Mouse (Mus musculus) left cerebral cortex, adult 2 months (tissue): ENCODE measurements around the gene Cspg5. TPM values are rescaled to one million over a fixed set of nuclear protein-coding genes. Genes with fewer than 3 reads are reported as not detected.

Experiments used
- DNase-seq, 2 experiments: peaks; one replicate each; pipeline ENCODE4 v3.0.0; 2021 to 2022; ENCODE audit warnings: low spot score in 2 of 2, mixed read lengths in 1 of 2; ENCODE audit errors: extremely low spot score in 1 of 2
- H3K27ac ChIP-seq: fragments of 200-600 bp; 2 replicates; pipeline ENCODE4 v1.8.1; 2022
- H3K4me3 ChIP-seq: fragments of 200-600 bp; 2 replicates; pipeline ENCODE4 v1.8.1; 2022
- CTCF ChIP-seq: fragments of 200-600 bp; IDR thresholded peaks from 2 replicates; pipeline ENCODE4 v1.8.1; 2022; ENCODE audit warnings: antibody characterized with exemption, mild to moderate bottlenecking, moderate library complexity
- intact Hi-C: fragments of 180-260 bp; cut with DNase I; formaldehyde crosslinking; loops from one replicate; pipeline ENCODE4 v1.15.1; 2025
- microRNA-seq, 2 experiments: library from miRNA; unstranded; fragments of <30 nt; microRNA quantifications; one replicate each; pipeline ENCODE4 v1.2.0; 2021
- total RNA-seq, 2 experiments: library from RNA; stranded (reverse); gene quantifications; 2 replicates each; pipeline ENCODE4 v1.2.3; 2021

The Cspg5 gene
- total RNA-seq, 2 experiments from 2014 or later: 352 to 356 TPM

- intact Hi-C loops: loop anchor here (2.0 to 5.0 kb wide), 3 partner anchors 49 to 123 kb away; no protein-coding TSS in a partner anchor
- H3K27ac ChIP-seq: peak overlapping the region; percentile 90
- DNase-seq: peak; percentile 25 to 49
- no peak for TF ChIP-seq CTCF
- H3K4me3 ChIP-seq: peak overlapping the region; percentile 41
Observed at GRCm38 (mm10) chr9:110293873-110294415, 50.4 kb downstream of the Cspg5 start.

DNA sequence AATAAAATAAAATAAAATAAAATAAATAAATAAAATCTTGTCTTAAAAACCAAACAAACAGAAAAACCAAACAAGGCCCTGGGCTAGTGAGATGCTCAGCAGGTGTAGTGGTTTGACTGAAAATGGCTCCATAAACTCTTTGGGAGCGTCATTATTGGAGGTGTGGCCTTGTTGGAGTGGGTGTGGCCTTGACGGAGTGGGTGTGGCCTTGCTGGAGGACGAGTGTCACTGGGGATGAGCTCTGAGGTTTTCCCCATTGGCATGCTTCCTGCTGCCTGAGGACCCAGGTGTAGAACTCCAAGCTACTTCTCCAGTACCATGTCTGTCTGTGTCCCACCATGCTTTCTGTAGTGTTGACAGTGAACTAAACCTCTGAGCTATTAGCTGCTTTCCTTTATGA, 51.2 kb downstream of the Cspg5 start:
- no peak for TF ChIP-seq CTCF

GRCm38 (mm10) chr9:110296867-110297627, 53.5 kb downstream of the Cspg5 start:
- DNase-seq: peak; percentile 85 to 87
- no peak overlapping the region for H3K27ac ChIP-seq
- H3K4me3 ChIP-seq: no peak overlapping the region
- peak; percentile 85 for TF ChIP-seq CTCF
- intact Hi-C loops: loop anchor here (5.0 kb wide), 2 partner anchors 180 to 405 kb away; partner anchors contain the start of genes Dhx30 and Smarcc1

More for the DNA sequence above, 51.2 kb downstream of the Cspg5 start:
- Histone ChIP-seq H3K27ac (no peak overlapping the region), H3K4me3 (no peak overlapping the region)
- intact Hi-C loops: loop anchor here (5.0 kb wide), 3 partner anchors 87 to 402 kb away; partner anchors contain the start of genes Dhx30 and Smarcc1
- no peak for DNase-seq

- peak overlapping the region; percentile 99 for H3K27ac ChIP-seq
- peak; percentile 54 for TF ChIP-seq CTCF
- peak overlapping the region; percentile 57 for H3K4me3 ChIP-seq
- intact Hi-C loops: no loop called here
- DNase-seq: no peak
Observed at GRCm38 (mm10) chr9:110304516-110304915, 60.9 kb downstream of the Cspg5 start.

DNA sequence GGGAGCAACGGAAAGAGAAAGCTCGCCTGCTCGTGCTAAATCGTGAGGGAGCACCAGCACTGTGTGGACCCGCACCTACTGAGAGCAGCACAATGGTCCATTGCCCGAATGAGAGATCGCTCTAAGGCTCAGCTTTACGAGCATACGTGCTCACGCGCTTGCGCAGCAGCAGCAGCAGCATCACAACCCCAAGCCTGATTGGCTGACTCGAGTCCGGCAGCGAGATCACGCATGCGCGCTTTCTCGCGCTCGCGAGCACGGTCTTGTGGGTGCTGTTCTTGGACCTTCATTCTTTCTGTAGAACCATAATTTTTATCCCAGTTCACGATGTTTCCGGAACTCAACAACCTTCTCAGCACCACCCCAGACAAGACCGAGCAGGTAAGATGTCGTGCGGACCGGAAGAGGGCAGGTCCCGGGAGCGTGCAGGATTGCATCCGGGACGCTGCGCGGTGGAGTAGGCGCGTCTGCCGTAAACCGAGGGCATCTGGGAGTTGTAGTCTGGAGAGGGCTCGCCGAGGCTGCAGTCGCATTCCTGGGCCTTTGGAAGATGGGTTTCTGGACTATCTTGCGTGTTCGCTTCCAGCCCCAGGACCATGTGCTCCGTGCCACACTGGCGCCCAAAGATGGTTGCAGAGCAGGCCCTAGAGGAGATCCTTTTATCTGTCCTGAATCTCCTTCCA, 61.5 kb downstream of the Cspg5 start, which contains the start of gene Elp6:
TSS of gene Elp6 (plus strand) at position 205 of the 683 bp plus-strand sequence.
- peak within 1 kb of the TSS; percentile 57 for H3K4me3 ChIP-seq
- no peak for TF ChIP-seq CTCF
- intact Hi-C loops: no loop called here
- peak; percentile 87 to 89 for DNase-seq
- peak within 1 kb of the TSS; percentile 99 for H3K27ac ChIP-seq

DNA sequence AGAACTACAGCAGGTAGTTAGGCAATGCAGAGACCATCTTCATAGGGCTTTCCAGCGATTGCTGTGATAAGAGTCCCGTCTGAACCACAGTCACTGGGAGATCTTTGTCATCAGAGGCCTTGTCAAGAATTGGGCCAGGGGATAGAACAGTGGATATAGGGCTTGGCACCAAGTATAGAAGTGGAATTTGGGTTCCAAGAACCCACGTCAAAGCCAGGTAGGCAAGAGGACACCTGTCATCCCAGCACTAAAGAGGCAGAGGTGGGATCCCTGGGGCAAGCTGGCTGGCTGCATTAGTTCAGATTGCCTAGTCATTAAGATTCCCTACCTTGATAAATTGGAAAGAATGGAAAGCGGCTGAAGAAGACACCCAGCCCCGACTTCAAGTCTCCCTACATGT, 62.8 kb downstream of the Cspg5 start:
- Histone ChIP-seq H3K4me3 (no peak overlapping the region), H3K27ac (no peak overlapping the region)
- no peak for TF ChIP-seq CTCF
- DNase-seq: no peak
- intact Hi-C loops: no loop called here

Small RNA genes within 50 kb of the gene (microRNA-seq; reads per million reads assigned to microRNA genes)
- 23.2 to 35.3 reads per million in 2 experiments for gene Mir6236

Other genes with a start within 250 kb of the Cspg5 start
- 10 to 100 TPM; 68.6 to 74.8 TPM for gene Smarcc1, start 126.1 kb upstream of the Cspg5 start, total RNA-seq
- 100 to 1,000 TPM; 166 to 173 TPM for gene Dhx30, start 126.0 kb upstream of the Cspg5 start, total RNA-seq
- gene Elp6, start 61.4 kb downstream of the Cspg5 start, total RNA-seq: 10 to 100 TPM in 1 of 2 experiments, 1 to 10 TPM in 1; 9.1 to 14.1 TPM
- gene Scap, start 89.5 kb downstream of the Cspg5 start, total RNA-seq: 100 to 1,000 TPM in 1 of 2 experiments, 10 to 100 TPM in 1; 97.0 to 107 TPM
- gene Ptpn23, start 164.4 kb downstream of the Cspg5 start, total RNA-seq: 10 to 100 TPM; 63.6 to 64.1 TPM
- gene Ngp, start 176.0 kb downstream of the Cspg5 start, total RNA-seq: under 1 TPM in 1 of 2 experiments, not detected in 1; 0.57 TPM
- 10 to 100 TPM; 27.4 to 28.3 TPM for gene Klhl18, start 232.9 kb downstream of the Cspg5 start, total RNA-seq
- 1 to 10 TPM; 3.8 to 4.4 TPM for gene Kif9, start 233.2 kb downstream of the Cspg5 start, total RNA-seq